Mouse (Mus musculus) midbrain, embryonic 14.5 days (tissue): ENCODE measurements around the gene Fam71a. TPM values are rescaled to one million over a fixed set of nuclear protein-coding genes. Genes with fewer than 3 reads are reported as not detected.

ENCODE experiments used
- ATAC-seq: fragments of 200-750 bp; cut with Nextera tagmentation; 2 replicates; pipeline ENCODE4 v1.8.0; 2017; ENCODE audit warnings: moderate number of reproducible peaks, moderate library complexity; ENCODE audit not compliant: low FRiP score, low TSS enrichment
- DNase-seq: peaks from one replicate; pipeline ENCODE4 v3.0.0-alpha.2; 2015
- H3K27ac ChIP-seq: fragments of 300-500 bp; sonication (generic); replicated peaks from 2 replicates; pipeline ENCODE4 v1.5.1; 2014; ENCODE audit warnings: mild to moderate bottlenecking, low read depth, low read length, moderate library complexity
- H3K27me3 ChIP-seq: fragments of 300-500 bp; sonication (generic); 2 replicates; pipeline ENCODE4 v1.6.1; 2014; ENCODE audit warnings: low read length, control low read depth, mixed read lengths; ENCODE audit not compliant: control insufficient read depth, insufficient read depth
- H3K36me3 ChIP-seq: fragments of 300-500 bp; sonication (generic); 2 replicates; pipeline ENCODE4 v1.6.1; 2014; ENCODE audit warnings: low read length, control low read depth; ENCODE audit not compliant: control insufficient read depth, insufficient read depth
- H3K4me1 ChIP-seq: fragments of 300-500 bp; sonication (generic); 2 replicates; pipeline ENCODE4 v1.6.1; 2014; ENCODE audit warnings: mild to moderate bottlenecking, antibody characterized with exemption, low read length, control low read depth; ENCODE audit not compliant: control insufficient read depth, insufficient read depth
- H3K4me2 ChIP-seq: fragments of 300-500 bp; sonication (generic); 2 replicates; pipeline ENCODE4 v1.6.1; 2014; ENCODE audit warnings: mild to moderate bottlenecking, low read length, moderate library complexity
- H3K4me3 ChIP-seq: fragments of 300-500 bp; sonication (generic); replicated peaks from 2 replicates; pipeline ENCODE4 v1.5.1; 2014; ENCODE audit warnings: low read depth, low read length
- H3K9ac ChIP-seq: fragments of 300-500 bp; sonication (generic); replicated peaks from 2 replicates; pipeline ENCODE4 v1.6.1; 2014; ENCODE audit warnings: mild to moderate bottlenecking, low read length, moderate library complexity
- H3K9me3 ChIP-seq: fragments of 300-500 bp; sonication (generic); 2 replicates; pipeline ENCODE4 v1.6.1; 2016; ENCODE audit warnings: low read length, control low read depth, mixed read lengths; ENCODE audit not compliant: control insufficient read depth
- WGBS: fragments of 180-500 bp; shearing (Covaris S2); extraction: QIAGEN DNeasy Blood & Tissue Kit; methylation state at CpG from one replicate; pipeline ENCODE4 v1.1.7; 2014; 5-methylcytosine and 5-hydroxymethylcytosine counted together
- polyA plus RNA-seq: library from polyadenylated mRNA; unstranded; fragments of >200 nt; fragmentation: Nextera tagmentation; extraction: Ambion mirVana; gene quantifications from 2 replicates; pipeline ENCODE4 v1.2.1, GENCODE M21; 2014

The Fam71a gene
- polyA plus RNA-seq, 1 experiment from 2014 or later = not detected

- Histone ChIP-seq H3K9ac (no peak overlapping the region), H3K9me3 (no peaks in the 10 kb centered on the region), H3K4me1 (no peaks in the 10 kb centered on the region), H3K36me3 (no peaks in the 10 kb centered on the region), H3K4me2 (no peak overlapping the region), H3K27me3 (no peaks in the 10 kb centered on the region), H3K4me3 (no peak overlapping the region), H3K27ac (no peak overlapping the region)
- WGBS = 70% methylated on average over 7 of the region's 7 CpGs
- ATAC-seq = no peak
- DNase-seq = peak; percentile 23
Measured at GRCm38 (mm10) chr1:191138874-191139495, 25.6 kb downstream of the Fam71a start.

- Histone ChIP-seq H3K9me3 (no peaks in the 10 kb centered on the region), H3K36me3 (no peaks in the 10 kb centered on the region), H3K27me3 (no peaks in the 10 kb centered on the region), H3K4me1 (no peaks in the 10 kb centered on the region), H3K4me3 (no peak overlapping the region), H3K9ac (no peak overlapping the region), H3K4me2 (no peak overlapping the region), H3K27ac (no peak overlapping the region)
- no peak for DNase-seq
- WGBS = 86% methylated on average over 4 of the region's 4 CpGs
- no peak for ATAC-seq
Measured at GRCm38 (mm10) chr1:191138436-191138835, 26.2 kb downstream of the Fam71a start.

DNA sequence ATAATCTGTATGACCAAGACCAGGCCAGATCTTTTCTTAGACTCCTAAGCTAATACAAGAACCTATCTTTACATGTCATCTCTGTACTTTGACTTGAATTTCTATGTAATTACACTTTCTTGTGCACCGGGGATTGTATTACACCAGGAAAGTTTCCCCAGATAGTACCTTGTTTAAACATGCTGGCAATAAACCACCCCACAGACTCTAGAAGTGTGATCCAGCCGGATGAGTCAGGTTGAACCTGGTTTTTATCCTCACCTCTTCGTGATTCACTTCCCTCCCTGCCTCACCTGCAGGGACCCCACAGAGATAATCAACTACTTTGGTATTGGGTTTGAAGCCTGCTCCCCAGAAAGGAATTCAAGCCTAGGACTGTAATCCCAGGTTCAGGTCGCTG is 29.2 kb downstream of the Fam71a start:
- H3K4me1 ChIP-seq = no peaks in the 10 kb centered on the region
- no peaks in the 10 kb centered on the region for H3K27me3 ChIP-seq
- H3K36me3 ChIP-seq = no peaks in the 10 kb centered on the region
- H3K27ac ChIP-seq = no peak overlapping the region
- DNase-seq (no peak), ATAC-seq (no peak)
- 58% methylated on average over 4 of the region's 4 CpGs for WGBS
- no peak overlapping the region for H3K4me3 ChIP-seq
- H3K9ac ChIP-seq = no peak overlapping the region
- H3K9me3 ChIP-seq = no peaks in the 10 kb centered on the region
- no peak overlapping the region for H3K4me2 ChIP-seq

- 62% methylated on average over 5 of the region's 5 CpGs for WGBS
- no peaks in the 10 kb centered on the region for H3K27me3 ChIP-seq
- H3K4me1 ChIP-seq = no peaks in the 10 kb centered on the region
- no peak overlapping the region for H3K9ac ChIP-seq
- no peaks in the 10 kb centered on the region for H3K36me3 ChIP-seq
- DNase-seq (no peak), ATAC-seq (no peak)
- H3K4me3 ChIP-seq = no peak overlapping the region
- H3K9me3 ChIP-seq = no peaks in the 10 kb centered on the region; the same call in 1 of the 2 replicates
- H3K4me2 ChIP-seq = no peak overlapping the region
- no peak overlapping the region for H3K27ac ChIP-seq
Measured at GRCm38 (mm10) chr1:191132934-191133333, 31.7 kb downstream of the Fam71a start.

- peak; percentile 16 for DNase-seq
- Histone ChIP-seq H3K4me3 (no peak overlapping the region), H3K4me1 (no peaks in the 10 kb centered on the region), H3K27ac (no peak overlapping the region), H3K9me3 (no peaks in the 10 kb centered on the region; the same call in 1 of the 2 replicates), H3K36me3 (no peaks in the 10 kb centered on the region), H3K27me3 (no peaks in the 10 kb centered on the region), H3K4me2 (no peak overlapping the region), H3K9ac (no peak overlapping the region)
- 49% methylated on average over 5 of the region's 5 CpGs for WGBS
- no peak for ATAC-seq
Measured at GRCm38 (mm10) chr1:191132240-191132639, 32.4 kb downstream of the Fam71a start.

- no peaks in the 10 kb centered on the region for H3K36me3 ChIP-seq
- H3K27me3 ChIP-seq = no peaks in the 10 kb centered on the region
- H3K27ac ChIP-seq = no peak overlapping the region
- H3K9ac ChIP-seq = no peak overlapping the region
- no peak overlapping the region for H3K4me3 ChIP-seq
- 92% methylated on average over 2 of the region's 2 CpGs for WGBS
- DNase-seq = no peak
- no peak overlapping the region for H3K4me2 ChIP-seq
- no peak for ATAC-seq
- H3K4me1 ChIP-seq = no peaks in the 10 kb centered on the region
- no peaks in the 10 kb centered on the region; the same call in 1 of the 2 replicates for H3K9me3 ChIP-seq
Measured at GRCm38 (mm10) chr1:191131692-191132091, 32.9 kb downstream of the Fam71a start.

DNA sequence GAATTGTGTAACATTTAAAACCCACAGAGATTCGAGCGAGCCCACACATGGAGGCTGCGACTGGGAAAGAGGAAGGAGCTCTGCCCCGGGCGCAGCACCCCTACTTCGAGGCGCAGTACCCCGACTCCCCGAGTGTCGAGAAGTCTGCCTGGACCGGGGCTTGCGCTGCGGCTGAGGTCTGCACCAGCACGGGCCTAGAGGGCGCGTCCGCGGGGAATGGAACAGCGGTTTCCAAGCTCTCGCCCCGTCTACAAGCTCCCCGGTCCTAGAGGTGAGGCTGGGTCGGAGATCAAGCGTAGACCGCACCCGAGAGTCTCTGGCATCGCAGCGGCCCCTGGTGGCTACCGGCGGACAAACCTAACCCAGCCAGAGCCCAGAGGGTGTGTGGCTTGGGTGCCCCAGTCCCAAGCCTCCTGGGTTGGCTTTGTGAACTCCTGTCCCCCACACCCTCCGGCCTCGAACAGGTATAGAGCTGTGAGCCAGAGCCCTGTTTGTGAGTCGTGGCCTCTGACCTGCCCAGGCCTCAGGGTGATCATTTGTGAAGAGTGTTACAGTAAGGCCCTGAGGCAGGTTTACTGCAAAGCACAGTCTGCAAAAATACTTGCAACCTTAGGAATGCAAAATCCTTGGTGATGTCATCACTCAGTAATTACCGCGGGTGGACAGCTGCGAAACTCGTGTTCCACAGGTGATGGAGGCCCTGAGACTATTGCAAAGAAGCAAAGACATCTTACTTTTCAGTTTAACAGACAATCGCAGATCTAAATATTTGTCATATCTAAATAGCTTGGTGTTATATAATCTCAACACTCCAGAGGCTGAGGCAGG is 38.6 kb downstream of the Fam71a start:
- Histone ChIP-seq H3K27ac (no peak overlapping the region), H3K4me2 (peak overlapping the region; percentile 48), H3K4me3 (peak overlapping the region; percentile 20), H3K36me3 (no peaks in the 10 kb centered on the region), H3K4me1 (peaks cover 6% of the 10 kb centered on the region; the same call in 1 of the 2 replicates), H3K9ac (0 out of 2 replicates have a peak overlapping the region, but pooled peaks have one; percentile 12), H3K27me3 (no peaks in the 10 kb centered on the region), H3K9me3 (no peaks in the 10 kb centered on the region; the same call in 1 of the 2 replicates)
- peak; percentile 73 for DNase-seq
- 17% methylated on average over 38 of the region's 38 CpGs for WGBS
- ATAC-seq = no peak

DNA sequence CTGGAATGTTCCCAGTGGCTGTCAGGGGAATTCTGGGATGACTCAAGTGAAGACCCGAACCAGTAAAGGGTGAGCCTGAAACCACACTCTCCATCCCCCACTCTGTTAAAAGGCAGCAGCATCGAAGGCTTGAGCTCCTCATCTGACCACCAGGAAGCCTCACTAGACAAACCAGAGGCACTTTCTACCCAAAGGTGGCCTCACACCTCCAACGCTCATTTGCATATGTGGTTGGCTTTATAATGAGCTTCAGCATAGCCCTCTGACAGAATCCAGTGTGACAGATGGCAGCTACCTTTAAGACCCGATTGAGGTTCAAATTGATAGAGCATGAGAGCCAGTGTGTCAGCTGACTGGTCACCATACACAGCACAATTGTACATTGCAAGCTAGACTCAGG is 40.3 kb downstream of the Fam71a start:
- ATAC-seq = no peak
- Histone ChIP-seq H3K9ac (no peak overlapping the region), H3K9me3 (no peaks in the 10 kb centered on the region)

More for the DNA sequence above, 40.3 kb downstream of the Fam71a start:
- no peak overlapping the region for H3K27ac ChIP-seq
- H3K4me1 ChIP-seq = peaks cover 6% of the 10 kb centered on the region; the same call in 1 of the 2 replicates
- WGBS = 63% methylated on average over 4 of the region's 4 CpGs
- no peak for DNase-seq
- H3K4me2 ChIP-seq = no peak overlapping the region
- H3K27me3 ChIP-seq = no peaks in the 10 kb centered on the region
- no peak overlapping the region for H3K4me3 ChIP-seq
- no peaks in the 10 kb centered on the region for H3K36me3 ChIP-seq
